Mouse (Mus musculus) erythroblast, embryonic 14.5 days (primary cell): Measurements from ENCODE around the gene Agap1.

ENCODE experiments used
- GATA1 ChIP-seq: IDR thresholded peaks from 2 replicates; pipeline ENCODE4 v1.6.1; 2012; ENCODE audit warnings: low read length, inconsistent platforms, mixed read lengths
- TAL1 ChIP-seq: IDR thresholded peaks from 3 replicates; pipeline ENCODE4 v1.6.1; 2012; ENCODE audit warnings: low read length, inconsistent platforms, mixed read lengths

GRCm38 (mm10) chr1:89660804-89661203, 206.2 kb downstream of the Agap1 start:
- TF ChIP-seq TAL1 (no peak), GATA1 (no peak)
